Mouse (Mus musculus) embryo, embryonic 11 days (tissue): ENCODE data around the gene Olfr317.
"Not testable (repeated sequence)": the region's sequence is repeated elsewhere in the genome, so short reads cannot be mapped to it uniquely, and the experiment has no call there.

Experiments used
- DNase-seq: peaks from one replicate; pipeline ENCODE4 v3.0.0-alpha.2; 2015

Olfr317 gene

DNA sequence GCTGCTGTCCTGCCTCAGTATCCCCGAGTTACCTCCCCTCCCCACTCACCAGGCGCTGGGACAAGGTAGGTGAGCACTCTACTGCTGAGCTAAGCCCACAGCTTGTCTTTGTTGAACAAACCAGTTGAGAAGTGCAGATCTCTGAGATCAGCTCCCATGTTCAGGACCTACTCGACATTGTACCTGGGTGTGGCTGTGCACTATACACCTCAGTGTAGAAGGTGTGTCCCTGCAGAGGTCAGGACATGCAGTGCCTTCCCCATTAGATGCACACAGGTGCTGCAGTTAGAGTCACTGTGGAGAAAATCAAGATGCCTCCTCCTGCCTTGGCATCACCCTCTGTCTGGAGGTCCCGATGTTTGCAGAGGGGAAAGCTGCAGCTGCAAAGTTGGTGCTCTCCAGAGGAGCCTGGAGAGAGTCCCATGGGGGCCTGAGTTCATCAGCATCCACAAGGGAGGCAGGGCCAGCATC is at the start of gene Olfr317:
Gene Olfr317 (minus strand): TSS at position 421 of the 471 bp plus-strand sequence.
- DNase-seq: no peak

DNA sequence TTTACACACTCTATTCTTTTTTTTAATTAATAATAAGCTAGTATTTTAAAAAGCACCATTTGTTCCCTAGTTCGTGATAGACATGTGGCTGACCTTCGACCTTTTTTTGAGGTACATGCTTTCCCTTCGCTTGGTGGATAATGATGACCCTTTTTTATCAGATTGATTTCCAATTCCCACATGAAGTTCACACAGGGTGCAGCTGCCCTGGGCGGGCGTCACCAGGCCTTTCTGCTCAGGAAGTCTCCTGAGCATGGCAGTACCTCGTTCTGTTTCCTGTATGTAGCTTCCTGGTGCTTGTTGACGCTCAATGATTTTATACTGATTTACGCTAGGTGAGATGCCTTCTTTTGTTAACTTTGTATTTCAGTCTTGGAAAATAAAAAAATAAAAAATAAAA is 49.3 kb upstream of the Olfr317 start:
- DNase-seq: no peak

DNA sequence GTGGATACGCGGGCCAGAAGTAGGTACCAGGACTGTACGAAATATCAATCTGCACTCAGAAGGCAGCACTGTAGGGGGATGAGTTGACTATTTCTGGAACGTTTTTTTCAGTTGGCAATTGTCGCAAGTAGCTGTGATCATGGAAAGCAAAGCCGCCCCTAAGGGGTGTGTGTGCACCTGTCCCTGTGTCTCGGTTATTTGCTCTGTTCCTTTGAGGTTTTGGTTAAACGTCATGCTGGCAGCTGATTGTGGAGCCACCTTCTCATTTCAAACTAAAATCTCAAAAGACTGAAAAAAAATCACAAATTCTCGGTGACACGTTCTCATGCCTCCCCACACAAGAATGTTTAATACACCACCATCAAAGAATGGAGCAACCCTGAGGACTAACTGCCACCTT is 48.6 kb upstream of the Olfr317 start:
- DNase-seq: no peak

DNA sequence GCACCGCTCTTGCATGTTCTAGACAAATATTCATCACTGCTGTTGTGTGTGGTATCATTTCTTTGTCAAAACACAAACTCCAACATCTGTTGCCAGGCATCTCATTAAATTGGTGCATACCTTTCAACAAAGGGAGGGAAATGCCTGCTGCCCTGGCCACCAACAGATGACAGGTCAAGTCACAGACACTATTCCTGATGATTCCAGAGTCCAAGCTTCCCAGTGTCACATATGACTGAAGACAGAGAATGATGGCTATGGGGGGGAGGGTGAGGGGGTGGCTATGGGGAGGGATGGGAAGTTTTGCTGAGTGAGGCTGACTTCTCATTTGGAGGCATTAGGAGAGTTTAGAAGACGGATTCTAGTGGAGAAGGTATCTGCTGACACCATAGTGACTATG is 45.2 kb upstream of the Olfr317 start:
- DNase-seq: no peak

DNA sequence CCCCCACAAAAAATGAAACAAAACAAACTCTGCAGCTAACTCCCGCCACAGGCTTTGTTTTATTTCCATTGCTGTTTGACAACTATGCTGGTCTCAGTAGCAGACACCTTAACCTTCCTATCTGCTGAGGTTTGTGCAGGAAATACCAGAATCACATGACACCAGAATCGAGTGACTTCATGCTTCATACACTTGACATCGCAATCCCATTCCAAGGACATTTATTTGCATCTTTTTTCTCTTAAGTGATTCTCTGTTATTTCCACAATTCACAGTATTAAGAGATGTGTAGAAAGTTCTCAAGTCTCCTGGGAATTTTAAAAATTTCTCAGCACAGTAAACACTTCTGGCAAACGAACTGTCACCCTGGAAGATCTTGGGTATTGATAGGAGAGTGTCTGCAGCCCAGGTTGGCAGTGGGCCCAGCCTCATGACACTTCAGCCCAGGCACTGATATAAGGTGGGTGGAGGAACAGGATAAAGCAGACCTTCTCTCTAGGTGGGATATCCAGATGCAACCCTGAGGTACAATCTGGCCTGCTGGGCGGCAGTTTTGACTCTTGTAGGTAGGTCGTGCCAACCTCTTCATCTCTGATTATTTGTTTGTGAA is 43.6 kb upstream of the Olfr317 start, which contains the start of gene Olfr314:
Gene Olfr314 (plus strand): TSS at position 473 of the 610 bp plus-strand sequence.
- no peak for DNase-seq

DNA sequence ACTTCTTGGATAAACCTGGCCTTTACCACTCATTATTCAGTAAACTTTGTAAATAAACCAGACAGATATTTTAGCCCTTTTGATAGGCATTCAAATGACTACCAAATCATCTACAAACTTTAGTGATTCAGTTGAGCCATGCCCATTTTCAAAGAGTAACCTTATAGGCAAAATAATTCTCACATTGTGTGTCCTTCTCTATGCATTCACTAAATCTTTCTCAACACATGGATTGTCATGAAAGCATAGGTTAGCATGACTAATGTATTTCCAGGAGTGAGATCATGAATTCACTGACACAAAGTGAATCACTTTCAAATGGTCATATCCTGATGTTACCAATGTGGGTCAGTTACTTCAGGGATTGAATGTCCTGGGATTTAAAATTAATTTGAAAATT is 33.9 kb upstream of the Olfr317 start, which contains the start of gene Olfr315:
Gene Olfr315 (plus strand): TSS at position 301 of the 400 bp plus-strand sequence.
- no peak for DNase-seq

DNA sequence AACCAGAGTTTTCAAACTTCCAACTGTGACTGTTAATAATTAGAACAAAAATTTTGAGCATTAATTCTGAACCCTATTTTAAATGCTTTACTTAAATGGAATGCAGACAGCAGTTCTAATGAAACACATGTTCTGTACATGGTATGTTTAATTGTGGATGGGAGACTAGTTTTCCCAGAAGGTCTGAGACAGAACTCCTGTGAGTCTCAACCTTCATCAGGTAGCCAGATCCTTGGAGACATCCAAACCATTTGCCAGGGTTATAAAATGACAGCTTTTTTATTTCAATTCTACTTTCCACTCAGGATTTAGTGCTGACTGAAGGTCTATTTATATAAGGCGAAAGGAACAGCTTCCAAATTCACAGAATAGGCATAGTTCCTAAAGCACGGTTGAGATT is 13.4 kb upstream of the Olfr317 start, which contains the start of gene Olfr316:
Gene Olfr316 (plus strand): TSS at position 301 of the 400 bp plus-strand sequence.
- DNase-seq: no peak

DNA sequence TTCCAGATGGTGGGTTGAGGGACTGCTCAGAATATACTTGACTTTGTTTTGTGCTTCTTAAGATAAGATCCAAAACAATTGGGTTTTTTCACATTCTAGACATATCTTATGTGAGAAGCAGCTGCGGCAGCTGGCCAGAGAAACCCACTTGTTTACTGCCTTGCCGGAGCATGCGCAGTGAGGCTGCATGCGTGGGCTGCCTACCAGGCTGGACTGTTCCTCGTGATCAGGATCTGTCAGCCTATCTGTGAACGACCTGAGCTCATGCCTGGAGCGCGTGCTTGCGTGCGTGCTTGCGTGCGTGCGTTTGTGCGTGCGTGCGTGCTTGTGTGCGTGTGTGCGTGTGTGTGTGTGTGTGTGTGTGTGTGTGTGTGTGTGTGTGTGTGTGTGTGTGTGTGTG is 12.1 kb upstream of the Olfr317 start:
- not testable (repeated sequence) for DNase-seq

DNA sequence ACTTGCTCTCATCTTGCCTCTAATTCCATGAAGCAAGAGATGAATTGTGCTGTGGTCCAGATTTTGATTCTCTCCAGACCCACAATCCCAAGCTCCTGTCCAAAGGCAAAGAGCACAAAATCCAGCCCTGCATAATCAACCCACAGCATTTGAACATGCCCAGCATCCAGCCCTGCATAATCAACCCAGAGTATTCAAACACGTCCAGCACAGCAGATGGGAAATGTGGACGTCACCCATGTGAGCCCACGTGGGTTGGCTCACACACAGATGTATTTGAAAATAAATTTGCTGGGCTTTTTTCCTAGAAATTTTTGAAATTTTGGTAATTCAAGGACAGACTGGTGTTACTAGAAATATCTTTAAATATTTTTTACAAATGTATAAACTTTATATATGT is 5.6 kb downstream of the Olfr317 start:
- peak; percentile 7 for DNase-seq

DNA sequence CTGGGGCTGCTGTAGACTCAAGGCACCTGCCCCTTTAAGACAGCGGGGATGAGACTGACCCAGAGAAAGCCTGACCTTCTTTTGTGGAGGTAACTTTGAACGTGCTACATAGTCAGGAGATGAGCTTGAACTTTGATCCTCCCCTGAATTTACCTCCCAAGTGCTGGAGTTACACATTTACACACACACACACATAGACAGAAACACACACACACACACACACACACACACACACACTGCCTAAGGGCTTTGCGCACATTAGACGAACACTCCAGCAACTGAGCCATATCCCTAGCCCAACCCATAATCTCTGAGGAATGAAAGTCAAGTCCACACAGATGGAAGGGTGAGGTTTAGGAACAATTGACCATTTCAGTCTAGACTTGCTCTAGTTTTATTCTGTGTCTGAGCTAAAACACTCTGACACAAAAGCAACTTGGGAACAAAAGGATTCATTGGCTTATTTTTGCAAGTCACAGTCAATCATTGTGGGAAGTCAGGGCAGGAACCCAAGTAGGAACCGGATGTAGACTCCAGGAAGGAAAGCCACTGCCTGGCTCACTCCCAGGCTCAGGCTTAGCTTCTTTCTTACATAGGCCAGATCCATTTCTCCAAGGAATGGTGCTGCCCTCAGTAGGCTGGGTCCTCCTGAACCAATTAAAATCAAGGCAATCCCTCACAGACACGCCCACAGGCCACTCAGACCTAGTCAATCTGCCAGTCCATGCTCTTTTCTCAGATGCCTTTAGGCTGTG is 10.9 kb downstream of the Olfr317 start:
- DNase-seq: not testable (repeated sequence)

DNA sequence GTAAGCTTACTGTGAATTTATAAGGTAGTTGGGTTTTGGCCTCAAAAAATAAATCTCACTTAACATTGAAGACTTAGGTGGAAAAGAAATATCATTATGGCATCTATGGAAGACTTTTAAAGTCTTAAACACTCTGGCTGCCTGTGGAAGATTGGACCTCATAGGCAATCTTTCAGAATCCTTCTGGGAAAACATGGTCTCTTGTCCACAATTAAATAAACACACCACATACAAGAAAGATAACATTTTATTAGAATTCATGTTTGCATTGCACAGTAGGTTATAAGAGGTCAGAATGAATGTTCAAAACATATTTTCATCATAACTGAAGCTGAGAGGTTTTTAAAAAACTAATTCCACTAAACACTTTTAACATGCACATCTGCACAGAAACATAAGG is 15.1 kb downstream of the Olfr317 start, which contains the start of gene Olfr318:
Gene Olfr318 (minus strand): TSS at position 101 of the 400 bp plus-strand sequence.
- DNase-seq: no peak

DNA sequence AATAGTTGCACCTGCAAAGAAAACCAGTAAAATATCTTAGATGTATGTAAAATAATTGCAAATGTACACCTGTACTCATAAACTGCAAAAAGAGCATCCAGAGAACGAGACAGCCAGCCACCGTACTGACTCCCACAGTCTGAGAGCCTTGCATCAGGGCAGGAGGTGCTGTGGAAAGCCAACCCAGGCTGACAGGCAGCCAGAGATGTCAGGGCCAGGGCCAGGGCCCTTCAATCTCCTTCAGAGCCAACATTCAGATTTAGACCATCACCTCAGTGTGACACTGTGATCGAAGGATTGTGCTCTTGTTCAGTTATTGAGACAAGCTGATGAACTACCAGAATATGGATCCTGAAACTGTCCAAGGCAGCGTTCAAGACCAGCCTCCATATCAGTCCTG is 19.3 kb downstream of the Olfr317 start:
- DNase-seq: no peak

DNA sequence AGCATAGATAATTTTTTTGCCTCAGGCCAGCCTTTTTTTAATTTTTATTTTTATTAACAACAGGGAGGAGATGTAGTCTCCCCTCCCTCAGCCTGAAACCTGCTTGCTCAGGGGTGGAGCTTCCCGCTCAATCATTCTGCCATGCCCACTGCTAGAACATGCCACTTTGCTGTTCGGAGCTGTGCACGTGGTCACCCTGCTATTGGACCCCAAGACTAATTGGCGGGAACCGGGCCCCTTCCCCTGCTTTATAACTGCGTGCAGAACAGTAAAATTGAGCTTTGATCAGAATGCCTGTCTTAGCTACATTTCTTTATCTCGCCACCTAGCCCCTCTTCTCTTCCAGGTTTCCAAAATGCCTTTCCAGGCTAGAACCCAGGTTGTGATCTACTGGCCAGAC is 21.3 kb downstream of the Olfr317 start:
- not testable (repeated sequence) for DNase-seq

DNA sequence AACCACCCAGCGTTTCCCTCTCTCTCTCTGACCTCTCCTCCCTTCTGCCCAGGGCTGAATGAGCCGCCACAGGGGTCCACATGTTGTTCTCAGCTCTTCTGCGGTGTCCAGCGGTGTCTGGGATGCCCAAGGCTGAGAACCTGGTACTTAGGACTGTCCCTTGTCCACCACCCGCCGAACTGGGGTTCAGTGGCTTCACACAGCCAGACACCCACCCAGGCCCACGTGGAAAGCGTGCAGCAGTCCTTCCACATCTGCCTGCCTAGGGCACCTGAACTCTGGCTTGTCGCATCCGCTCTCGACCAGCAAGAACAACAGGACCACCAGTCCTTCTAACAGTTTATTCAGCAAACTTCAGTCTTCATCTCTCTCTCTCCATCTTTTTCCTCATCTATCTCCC is 29.9 kb downstream of the Olfr317 start:
- DNase-seq: no peak

DNA sequence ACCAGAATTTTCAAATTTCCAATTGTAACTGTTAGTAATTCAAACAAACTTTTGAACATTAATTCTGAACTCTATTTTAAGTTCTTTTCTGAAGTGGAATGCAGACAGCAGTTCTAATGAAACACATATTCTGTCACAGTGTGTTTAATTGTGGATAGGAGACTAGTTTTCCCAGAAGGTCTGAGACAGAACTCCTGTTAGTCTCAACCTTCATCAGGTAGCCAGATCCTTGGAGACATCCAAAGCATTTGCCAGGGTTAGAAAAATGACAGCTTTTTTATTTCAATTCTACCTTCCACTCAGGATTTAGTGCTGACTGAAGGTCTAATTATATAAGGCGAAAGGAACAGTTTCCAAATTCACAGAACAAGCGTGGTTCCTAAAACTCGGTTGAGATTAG is 40.1 kb downstream of the Olfr317 start, which contains the start of gene Olfr319:
Gene Olfr319 (plus strand): TSS at position 301 of the 400 bp plus-strand sequence.
- no peak for DNase-seq
